Mouse (Mus musculus) CH12.LX (cell line): Measurements from ENCODE around the gene Psors1c2. TPM values are rescaled to one million over a fixed set of nuclear protein-coding genes. Genes with fewer than 3 reads are reported as not detected.

ENCODE experiments used
- DNase-seq: peaks from one replicate; pipeline ENCODE4 v3.0.0-alpha.2; 2013; ENCODE audit errors: extremely low read depth
- H3K27ac ChIP-seq: 2 replicates; pipeline ENCODE4 v1.5.1; 2012; ENCODE audit warnings: low read depth, mild to moderate bottlenecking, control low read depth, moderate library complexity; ENCODE audit not compliant: insufficient read depth
- H3K27me3 ChIP-seq: replicated peaks from 2 replicates; pipeline ENCODE3; 2012; ENCODE audit warnings: inconsistent platforms
- H3K36me3 ChIP-seq, 2 experiments: replicated peaks in 1 of 2; 2 replicates each; pipeline versions ENCODE3 to v1.6.1; 2012; ENCODE audit warnings: inconsistent platforms in 1 of 2, low read length in 1 of 2, mild to moderate bottlenecking in 1 of 2, mixed read lengths in 1 of 2, moderate library complexity in 1 of 2; ENCODE audit not compliant: control insufficient read depth in 1 of 2, insufficient read depth in 1 of 2
- H3K4me1 ChIP-seq, 2 experiments: 2 replicates each; pipeline ENCODE4 v1.6.1; 2012; ENCODE audit warnings: inconsistent platforms in 1 of 2, moderate library complexity in 1 of 2; ENCODE audit not compliant: insufficient read depth in 2 of 2, control insufficient read depth in 1 of 2
- H3K4me2 ChIP-seq: 2 replicates; pipeline ENCODE4 v1.6.1; 2012; ENCODE audit warnings: low read depth, mild to moderate bottlenecking, control low read depth; ENCODE audit not compliant: poor library complexity, insufficient read depth, severe bottlenecking
- H3K4me3 ChIP-seq, 3 experiments: fragments of 150-350 bp in 1 of 3; sonication (generic) in 1 of 3; replicated peaks in 1 of 3; 2 replicates each; pipeline versions ENCODE3 to v1.5.1; 2011 to 2012; ENCODE audit warnings: low read depth in 2 of 3, low read length in 2 of 3, mild to moderate bottlenecking in 2 of 3, moderate library complexity in 2 of 3, control low read depth in 1 of 3, improper control_type of control experiment in 1 of 3, inconsistent platforms in 1 of 3, mixed read lengths in 1 of 3; ENCODE audit not compliant: poor library complexity in 1 of 3
- H3K79me2 ChIP-seq: replicated peaks from 2 replicates; pipeline ENCODE4 v1.6.1; 2012; ENCODE audit warnings: mild to moderate bottlenecking, moderate library complexity; ENCODE audit not compliant: control insufficient read depth, poor library complexity, insufficient read depth, severe bottlenecking; ENCODE audit errors: extremely low read depth
- H3K9ac ChIP-seq: 2 replicates; pipeline ENCODE4 v1.6.1; 2012; ENCODE audit warnings: low read depth, mild to moderate bottlenecking, control low read depth, moderate library complexity; ENCODE audit not compliant: insufficient read depth
- H3K9me3 ChIP-seq: replicated peaks from 2 replicates; pipeline ENCODE3; 2012; ENCODE audit warnings: low read length, inconsistent platforms, mixed read lengths
- BHLHE40 ChIP-seq: IDR thresholded peaks from 2 replicates; pipeline ENCODE4 v1.6.1; 2011; ENCODE audit warnings: mild to moderate bottlenecking, low read depth, low read length, improper control_type of control experiment
- CHD1 ChIP-seq: IDR thresholded peaks from 2 replicates; pipeline ENCODE4 v1.6.1; 2012; ENCODE audit warnings: low read depth, low read length, improper control_type of control experiment, inconsistent platforms
- CHD2 ChIP-seq: IDR thresholded peaks from 2 replicates; pipeline ENCODE4 v1.6.1; 2011; ENCODE audit warnings: low read length, improper control_type of control experiment
- E2F4 ChIP-seq: IDR thresholded peaks from 2 replicates; pipeline ENCODE4 v1.6.1; 2011; ENCODE audit warnings: low read depth, low read length, improper control_type of control experiment; ENCODE audit not compliant: insufficient replicate concordance
- ELF1 ChIP-seq: IDR thresholded peaks from 2 replicates; pipeline ENCODE4 v1.6.1; 2014; ENCODE audit warnings: low read depth, mild to moderate bottlenecking, inconsistent platforms, low read length, improper control_type of control experiment
- ETS1 ChIP-seq: conservative IDR thresholded peaks from 2 replicates; pipeline ENCODE4 v1.6.1; 2012; ENCODE audit warnings: low read depth, mild to moderate bottlenecking, inconsistent platforms, low read length, improper control_type of control experiment, moderate library complexity
- GABPA ChIP-seq: IDR thresholded peaks from 2 replicates; pipeline ENCODE4 v1.6.1; 2012; ENCODE audit warnings: low read depth, low read length, improper control_type of control experiment, inconsistent platforms; ENCODE audit not compliant: insufficient replicate concordance
- HCFC1 ChIP-seq: IDR thresholded peaks from 2 replicates; pipeline ENCODE4 v1.6.1; 2012; ENCODE audit warnings: low read depth, mild to moderate bottlenecking, inconsistent platforms, low read length, improper control_type of control experiment
- IRF4 ChIP-seq: IDR thresholded peaks from 2 replicates; pipeline ENCODE4 v1.6.1; 2014; ENCODE audit warnings: low read depth, mild to moderate bottlenecking, inconsistent platforms, low read length, improper control_type of control experiment
- JUN ChIP-seq: IDR thresholded peaks from 2 replicates; pipeline ENCODE4 v1.6.1; 2011; ENCODE audit warnings: low read depth, mild to moderate bottlenecking, low read length, improper control_type of control experiment, moderate library complexity; ENCODE audit not compliant: insufficient read depth
- MAFK ChIP-seq: IDR thresholded peaks from 2 replicates; pipeline ENCODE4 v1.6.1; 2011; ENCODE audit warnings: low read length, improper control_type of control experiment; ENCODE audit not compliant: insufficient replicate concordance
- MAZ ChIP-seq: IDR thresholded peaks from 2 replicates; pipeline ENCODE4 v1.6.1; 2012; ENCODE audit warnings: low read depth, mild to moderate bottlenecking, inconsistent platforms, low read length, improper control_type of control experiment, moderate library complexity
- MEF2A ChIP-seq: IDR thresholded peaks from 2 replicates; pipeline ENCODE4 v1.6.1; 2014; ENCODE audit warnings: low read depth, mild to moderate bottlenecking, inconsistent platforms, low read length, improper control_type of control experiment, borderline replicate concordance
- MXI1 ChIP-seq: IDR thresholded peaks from 2 replicates; pipeline ENCODE4 v1.6.1; 2011; ENCODE audit warnings: mild to moderate bottlenecking, low read depth, low read length, improper control_type of control experiment
- MYC ChIP-seq: IDR thresholded peaks from 2 replicates; pipeline ENCODE4 v1.6.1; 2011; ENCODE audit warnings: low read depth, mild to moderate bottlenecking, improper control_type of control experiment, low read length
- NELFE ChIP-seq: IDR thresholded peaks from 2 replicates; pipeline ENCODE4 v1.6.1; 2011; ENCODE audit warnings: low read depth, low read length, improper control_type of control experiment
- NRF1 ChIP-seq: IDR thresholded peaks from 2 replicates; pipeline ENCODE4 v1.6.1; 2014; ENCODE audit warnings: low read depth, mild to moderate bottlenecking, inconsistent platforms, low read length, improper control_type of control experiment, moderate library complexity
- PAX5 ChIP-seq: IDR thresholded peaks from 2 replicates; pipeline ENCODE4 v1.6.1; 2012; ENCODE audit warnings: low read length, inconsistent platforms, mixed read lengths
- POLR2A ChIP-seq: IDR thresholded peaks from 2 replicates; pipeline ENCODE4 v1.6.1; 2011; ENCODE audit warnings: low read depth, mild to moderate bottlenecking, improper control_type of control experiment, low read length
- POLR2AphosphoS2 ChIP-seq: IDR thresholded peaks from 2 replicates; pipeline ENCODE4 v1.6.1; 2011; ENCODE audit warnings: low read depth, low read length, improper control_type of control experiment
- RAD21 ChIP-seq: IDR thresholded peaks from 2 replicates; pipeline ENCODE4 v1.6.1; 2011; ENCODE audit warnings: low read depth, mild to moderate bottlenecking, low read length, improper control_type of control experiment, moderate library complexity
- SIN3A ChIP-seq: IDR thresholded peaks from 2 replicates; pipeline ENCODE4 v1.6.1; 2012; ENCODE audit warnings: low read length, improper control_type of control experiment, inconsistent platforms
- SMC3 ChIP-seq: IDR thresholded peaks from 2 replicates; pipeline ENCODE4 v1.6.1; 2011; ENCODE audit warnings: low read depth, low read length, improper control_type of control experiment
- TCF12 ChIP-seq: IDR thresholded peaks from 2 replicates; pipeline ENCODE4 v1.6.1; 2014; ENCODE audit warnings: low read depth, mild to moderate bottlenecking, inconsistent platforms, low read length, improper control_type of control experiment
- UBTF ChIP-seq: IDR thresholded peaks from 2 replicates; pipeline ENCODE4 v1.6.1; 2012; ENCODE audit warnings: low read depth, mild to moderate bottlenecking, inconsistent platforms, low read length, improper control_type of control experiment, moderate library complexity
- USF2 ChIP-seq: conservative IDR thresholded peaks from 2 replicates; pipeline ENCODE4 v1.6.1; 2011; ENCODE audit warnings: low read depth, low read length, improper control_type of control experiment
- ZMIZ1 ChIP-seq: IDR thresholded peaks from 2 replicates; pipeline ENCODE4 v1.6.1; 2012; ENCODE audit warnings: low read depth, mild to moderate bottlenecking, inconsistent platforms, low read length, improper control_type of control experiment
- dilution Hi-C: fragments of 300-500 bp; cut with MboI; formaldehyde crosslinking; loops from 2 replicates; pipeline ENCODE4 v1.14.3; 2020; ENCODE audit warnings: low sequenced_read_pairs; ENCODE audit not compliant: extremely low pct_unique_long_range_greater_than_20kb, extremely low pct_ligation_motif_present
- in situ Hi-C: fragments of 300-500 bp; cut with MboI; formaldehyde crosslinking; loops from 3 replicates; pipeline ENCODE4 v1.14.3; 2019; ENCODE audit warnings: low sequenced_read_pairs, low pct_ligation_motif_present, low pct_unique_long_range_greater_than_20kb, mixed read lengths
- polyA plus RNA-seq: library from polyadenylated mRNA; unstranded; fragments of >175 nt; gene quantifications from 2 replicates; pipeline ENCODE4 v1.2.1, GENCODE M21; 2012; ENCODE audit warnings: low read depth; ENCODE audit not compliant: insufficient read length
- total RNA-seq, 2 experiments: library from RNA; depleted of rRNA; stranded (reverse); fragments of 300-350 nt in 1 of 2; fragments of >200 nt in 1 of 2; gene quantifications; 2 replicates each; pipeline ENCODE4 v1.2.3; 2012 to 2014

Psors1c2 gene
- total and polyA plus RNA-seq, 3 experiments: 0.27 TPM; not detected in 2

- peak; percentile 43 for DNase-seq
- Histone ChIP-seq H3K4me2 (peak overlapping the region; percentile 77), H3K9ac (peak overlapping the region; percentile 71), H3K36me3 (peaks cover 11 to 46% of the 10 kb centered on the region in 2 experiments), H3K27ac (no peak overlapping the region), H3K79me2 (peaks cover 5% of the 10 kb centered on the region; the same call in 1 of the 2 replicates), H3K4me1 (peaks cover 7 to 41% of the 10 kb centered on the region in 2 experiments; a peak in 3 of 4 replicates), H3K27me3 (no peaks in the 10 kb centered on the region), H3K9me3 (no peaks in the 10 kb centered on the region), H3K4me3 (peak overlapping the region; percentile 68 to 72 (median 71))
- TF ChIP-seq PAX5 (no peak), POLR2A (no peak), CHD1 (no peak), TCF12 (no peak), MXI1 (no peak), IRF4 (no peak), E2F4 (no peak), ZMIZ1 (no peak), JUN (no peak), MEF2A (no peak), USF2 (no peak), UBTF (no peak), SMC3 (no peak), MYC (no peak), MAFK (no peak), GABPA (no peak)
- in situ Hi-C loops: loop anchor here (5.0 kb wide), 1 partner anchor 36 kb away; the partner anchor contains the start of gene Cdsn
- dilution Hi-C loops: no loop called here
Measured at GRCm38 (mm10) chr17:35515911-35516640, 16.9 kb upstream of the Psors1c2 start.

GRCm38 (mm10) chr17:35516652-35517500 is 16.1 kb upstream of the Psors1c2 start, which contains the start of the genes Tcf19 and Cchcr1:
Gene Tcf19, minus strand, starts transcription at chr17:35516824.
Gene Cchcr1, plus strand, starts transcription at chr17:35517100.
- Histone ChIP-seq H3K27me3 (no peaks in the 10 kb centered on the region), H3K9me3 (no peaks in the 10 kb centered on the region), H3K27ac (no peak within 1 kb of the TSS), H3K9ac (peak within 1 kb of the TSS; percentile 77), H3K36me3 (peaks cover 11 to 51% of the 10 kb centered on the region in 2 experiments), H3K4me3 (peak within 1 kb of the TSS; percentile 68 to 72 (median 71)), H3K79me2 (peaks cover 5% of the 10 kb centered on the region; the same call in 1 of the 2 replicates), H3K4me1 (peaks cover 7 to 41% of the 10 kb centered on the region in 2 experiments; a peak in 3 of 4 replicates), H3K4me2 (peak within 1 kb of the TSS; percentile 77)
- in situ Hi-C loops (loop anchor here (5.0 kb wide), 1 partner anchor 35 kb away; the partner anchor contains the start of gene Cdsn), dilution Hi-C loops (no loop called here)
- peak; percentile 98 for DNase-seq
- TF ChIP-seq ELF1 (peak; percentile 94), IRF4 (peak; percentile 72), POLR2AphosphoS2 (peak; percentile 62; the same call in 1 of the 2 replicates), SIN3A (peak; percentile 92), SMC3 (no peak), MXI1 (peak; percentile 83), BHLHE40 (no peak), MAZ (peak; percentile 80), NELFE (peak; percentile 53; the same call in 1 of the 2 replicates), POLR2A (peak; percentile 72), CHD2 (peak; percentile 97), NRF1 (peak; percentile 85), MAFK (no peak), ZMIZ1 (peak; percentile 76; the same call in 1 of the 2 replicates), RAD21 (no peak), HCFC1 (peak; percentile 71), MEF2A (peak; percentile 36; the same call in 1 of the 2 replicates), ETS1 (peak; percentile 13; the same call in 1 of the 2 replicates)
